Mouse (Mus musculus): ENCODE measurements around the gene Ctsz. TPM values are rescaled to one million over a fixed set of nuclear protein-coding genes. Genes with fewer than 3 reads are reported as not detected.

Ctsz gene
- polyA plus RNA-seq, 1 experiment from 2014 or later, result 159 TPM

- Histone ChIP-seq H3K4me2 (no peak overlapping the region), H3K27me3 (replicated peaks; ENCODE audit: control insufficient read depth, insufficient read depth, low read length) (no peaks in the 10 kb centered on the region), H3K9ac (ENCODE audit: low read depth, low read length) (no peak overlapping the region), H3K36me3 (ENCODE audit: control insufficient read depth, insufficient read depth, low read length) (no peaks in the 10 kb centered on the region), H3K4me1 (replicated peaks; ENCODE audit: control insufficient read depth, insufficient read depth, low read length) (no peaks in the 10 kb centered on the region), H3K4me3 (ENCODE audit: low read depth, low read length) (no peak overlapping the region), H3K27ac (ENCODE audit: low read depth, low read length) (no peak overlapping the region), H3K9me3 (ENCODE audit: control insufficient read depth, low read length) (no peaks in the 10 kb centered on the region)
- ATAC-seq (replicated peaks; ENCODE audit: low FRiP score), result no peak
- 85% methylated on average over 10 of the region's 10 CpGs for WGBS
- no peak for DNase-seq (ENCODE audit: low spot score)
These were observed 42.2 kb downstream of the Ctsz start for GRCm38 (mm10) chr2:174396643-174397042.

- Histone ChIP-seq H3K4me3 (ENCODE audit: low read depth, low read length) (no peak overlapping the region), H3K4me2 (no peak overlapping the region), H3K9me3 (ENCODE audit: control insufficient read depth, low read length) (no peaks in the 10 kb centered on the region), H3K27me3 (replicated peaks; ENCODE audit: control insufficient read depth, insufficient read depth, low read length) (no peaks in the 10 kb centered on the region), H3K9ac (ENCODE audit: low read depth, low read length) (no peak overlapping the region), H3K4me1 (replicated peaks; ENCODE audit: control insufficient read depth, insufficient read depth, low read length) (no peaks in the 10 kb centered on the region), H3K36me3 (ENCODE audit: control insufficient read depth, insufficient read depth, low read length) (no peaks in the 10 kb centered on the region), H3K27ac (ENCODE audit: low read depth, low read length) (no peak overlapping the region)
- no peak for DNase-seq (ENCODE audit: low spot score)
- 55% methylated on average over 5 of the region's 5 CpGs for WGBS
- no peak for ATAC-seq (replicated peaks; ENCODE audit: low FRiP score)
These were observed 45.5 kb downstream of the Ctsz start for GRCm38 (mm10) chr2:174393383-174393782.

GRCm38 (mm10) chr2:174392554-174392953, 46.3 kb downstream of the Ctsz start:
- H3K4me1 ChIP-seq (replicated peaks; ENCODE audit: control insufficient read depth, insufficient read depth, low read length), result no peaks in the 10 kb centered on the region
- no peak for ATAC-seq (replicated peaks; ENCODE audit: low FRiP score)
- no peak for DNase-seq (ENCODE audit: low spot score)
- H3K27ac ChIP-seq (ENCODE audit: low read depth, low read length), result no peak overlapping the region
- no peaks in the 10 kb centered on the region for H3K36me3 ChIP-seq (ENCODE audit: control insufficient read depth, insufficient read depth, low read length)
- H3K4me2 ChIP-seq, result no peak overlapping the region
- H3K9me3 ChIP-seq (ENCODE audit: control insufficient read depth, low read length), result no peaks in the 10 kb centered on the region
- WGBS, result 75% methylated on average over 9 of the region's 9 CpGs
- H3K9ac ChIP-seq (ENCODE audit: low read depth, low read length), result no peak overlapping the region
- H3K4me3 ChIP-seq (ENCODE audit: low read depth, low read length), result no peak overlapping the region
- H3K27me3 ChIP-seq (replicated peaks; ENCODE audit: control insufficient read depth, insufficient read depth, low read length), result no peaks in the 10 kb centered on the region

- H3K27me3 ChIP-seq (replicated peaks; ENCODE audit: control insufficient read depth, insufficient read depth, low read length), result no peaks in the 10 kb centered on the region
- 85% methylated on average over 3 of the region's 3 CpGs for WGBS
- DNase-seq (ENCODE audit: low spot score) (no peak), ATAC-seq (replicated peaks; ENCODE audit: low FRiP score) (no peak)
- H3K4me1 ChIP-seq (replicated peaks; ENCODE audit: control insufficient read depth, insufficient read depth, low read length), result no peaks in the 10 kb centered on the region
- no peaks in the 10 kb centered on the region for H3K36me3 ChIP-seq (ENCODE audit: control insufficient read depth, insufficient read depth, low read length)
- no peaks in the 10 kb centered on the region for H3K9me3 ChIP-seq (ENCODE audit: control insufficient read depth, low read length)
- H3K4me3 ChIP-seq (ENCODE audit: low read depth, low read length), result no peak overlapping the region
- no peak overlapping the region for H3K27ac ChIP-seq (ENCODE audit: low read depth, low read length)
- no peak overlapping the region for H3K9ac ChIP-seq (ENCODE audit: low read depth, low read length)
- no peak overlapping the region for H3K4me2 ChIP-seq
These were observed 46.9 kb downstream of the Ctsz start for GRCm38 (mm10) chr2:174391936-174392335.

DNA sequence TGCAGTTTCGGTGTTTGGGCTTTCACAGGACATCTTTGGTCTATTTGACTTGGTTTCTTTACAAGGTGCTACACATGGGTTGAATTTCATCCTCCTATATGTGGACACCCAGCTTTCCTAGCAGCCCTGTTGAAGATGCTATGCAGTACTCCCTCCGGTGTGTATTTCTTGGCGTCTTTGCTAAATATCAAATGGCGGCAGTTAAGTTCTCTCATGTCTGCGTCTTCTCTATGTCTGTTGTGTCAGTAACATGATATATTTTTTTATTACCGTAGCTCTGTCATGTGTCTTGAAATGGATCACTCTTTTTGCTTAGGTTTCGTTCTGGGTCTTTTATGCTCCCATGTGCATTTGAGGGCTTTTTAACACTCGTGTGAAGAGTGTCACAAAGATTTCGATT, 57.8 kb downstream of the Ctsz start:
- no peak for ATAC-seq (replicated peaks; ENCODE audit: low FRiP score)
- no peak overlapping the region for H3K9ac ChIP-seq (ENCODE audit: low read depth, low read length)
- no peaks in the 10 kb centered on the region for H3K27me3 ChIP-seq (replicated peaks; ENCODE audit: control insufficient read depth, insufficient read depth, low read length)

More for the DNA sequence above, 57.8 kb downstream of the Ctsz start:
- DNase-seq (ENCODE audit: low spot score), result no peak
- Histone ChIP-seq H3K36me3 (ENCODE audit: control insufficient read depth, insufficient read depth, low read length) (no peaks in the 10 kb centered on the region), H3K27ac (ENCODE audit: low read depth, low read length) (no peak overlapping the region), H3K4me2 (no peak overlapping the region), H3K9me3 (ENCODE audit: control insufficient read depth, low read length) (no peaks in the 10 kb centered on the region), H3K4me1 (replicated peaks; ENCODE audit: control insufficient read depth, insufficient read depth, low read length) (no peaks in the 10 kb centered on the region), H3K4me3 (ENCODE audit: low read depth, low read length) (no peak overlapping the region)
- 85% methylated on average over 9 of the region's 9 CpGs for WGBS

Other genes with a start within 250 kb of the Ctsz start
- gene Gnas, start 154.7 kb downstream of the Ctsz start, polyA plus RNA-seq (2014; fragmentation: Nextera tagmentation; extraction: Ambion mirVana), result 729 and 742 TPM in 2 replicates
- gene Gm20721, start 92.3 kb downstream of the Ctsz start, polyA plus RNA-seq (2014; fragmentation: Nextera tagmentation; extraction: Ambion mirVana), result 7.3 and 7.7 TPM in 2 replicates
- 117 and 125 TPM in 2 replicates for gene Nelfcd, start 23.2 kb downstream of the Ctsz start, polyA plus RNA-seq (2014; fragmentation: Nextera tagmentation; extraction: Ambion mirVana)
- gene Tubb1, start 11.7 kb upstream of the Ctsz start, polyA plus RNA-seq (2014; fragmentation: Nextera tagmentation; extraction: Ambion mirVana), result 43.5 and 51.9 TPM in 2 replicates
- gene Atp5e, start 25.1 kb upstream of the Ctsz start, polyA plus RNA-seq (2014; fragmentation: Nextera tagmentation; extraction: Ambion mirVana), result 597 and 634 TPM in 2 replicates
- gene Prelid3b, start 34.0 kb upstream of the Ctsz start, polyA plus RNA-seq (2014; fragmentation: Nextera tagmentation; extraction: Ambion mirVana), result 156 and 162 TPM in 2 replicates
- gene Zfp831, start 204.5 kb upstream of the Ctsz start, polyA plus RNA-seq (2014; fragmentation: Nextera tagmentation; extraction: Ambion mirVana), result 0.01 TPM in 1 of 2 replicates, not detected in the other